Mouse (Mus musculus) adipocyte (in vitro differentiated cells): ENCODE results near the gene Kif2a.
"Not testable (repeated sequence)": the region's sequence is repeated elsewhere in the genome, so short reads cannot be mapped to it uniquely, and the experiment has no call there.

Source experiments
- DNase-seq: peaks from one replicate; pipeline ENCODE4 v3.0.0-alpha.2; 2016; ENCODE audit warnings: low spot score

The Kif2a gene

DNA sequence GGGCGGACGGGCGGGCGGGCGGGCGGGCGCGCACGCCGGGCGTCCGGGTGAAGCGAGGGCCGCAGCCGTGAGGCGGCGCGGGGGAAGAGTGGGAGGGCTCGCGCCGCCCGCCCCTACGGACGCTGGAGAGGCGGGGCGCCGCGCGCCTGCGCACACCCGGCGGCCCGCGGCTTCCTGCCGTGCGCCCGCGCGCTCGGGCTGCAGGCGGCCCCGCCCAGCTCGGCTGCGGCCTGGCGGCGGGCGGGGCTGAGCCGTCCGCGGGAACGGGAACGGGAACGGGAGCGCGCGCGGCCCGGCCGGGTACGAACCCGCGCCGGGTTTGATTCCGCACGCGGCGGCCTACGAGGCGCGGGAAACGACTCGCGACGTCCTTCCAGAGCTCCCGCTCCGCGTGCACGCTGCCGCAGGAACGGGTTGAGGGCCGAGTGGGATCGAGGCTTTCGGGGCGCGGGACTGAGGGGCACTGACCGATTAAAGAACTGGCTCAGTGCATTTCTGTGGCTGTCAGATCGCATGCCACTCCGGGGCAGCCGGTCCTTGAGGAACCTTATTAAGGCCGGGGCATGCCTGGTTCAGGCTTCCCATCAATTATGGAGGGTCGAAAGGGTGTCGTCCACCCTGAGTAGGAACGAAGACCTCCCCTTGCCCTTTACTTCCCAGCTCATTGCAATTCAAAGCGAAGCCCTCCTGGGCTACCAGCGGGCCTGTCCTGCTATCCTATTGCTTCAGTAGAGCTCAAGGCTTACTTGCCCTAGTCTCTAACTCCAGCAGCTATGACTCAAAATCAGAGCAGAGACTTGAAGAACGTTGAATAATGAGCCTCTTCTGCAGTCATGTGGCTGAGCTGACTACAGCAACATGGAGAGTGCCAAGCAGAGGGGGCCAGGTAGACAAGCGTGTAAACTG is 593 bp upstream of the Kif2a start:
- DNase-seq, result peak; percentile 73

DNA sequence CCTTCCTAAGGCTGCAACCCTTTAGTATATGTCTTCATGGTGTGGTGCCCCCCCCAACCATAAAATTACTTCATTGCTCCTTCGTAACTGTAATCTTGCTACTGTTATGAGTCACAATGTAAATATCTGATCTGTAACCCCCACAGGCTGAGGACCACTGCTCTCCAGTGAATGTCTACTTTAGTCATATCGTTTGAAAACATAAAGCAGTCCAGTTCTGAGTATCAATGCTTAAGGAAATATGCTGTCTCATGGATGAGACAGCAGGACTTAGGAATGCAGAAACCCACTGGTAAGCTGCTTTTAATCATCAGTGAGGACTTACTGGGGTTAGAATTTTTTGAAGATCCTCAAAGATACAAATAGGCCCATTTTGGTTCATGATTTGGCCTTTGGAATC is 2.5 kb downstream of the Kif2a start:
- no peak for DNase-seq

DNA sequence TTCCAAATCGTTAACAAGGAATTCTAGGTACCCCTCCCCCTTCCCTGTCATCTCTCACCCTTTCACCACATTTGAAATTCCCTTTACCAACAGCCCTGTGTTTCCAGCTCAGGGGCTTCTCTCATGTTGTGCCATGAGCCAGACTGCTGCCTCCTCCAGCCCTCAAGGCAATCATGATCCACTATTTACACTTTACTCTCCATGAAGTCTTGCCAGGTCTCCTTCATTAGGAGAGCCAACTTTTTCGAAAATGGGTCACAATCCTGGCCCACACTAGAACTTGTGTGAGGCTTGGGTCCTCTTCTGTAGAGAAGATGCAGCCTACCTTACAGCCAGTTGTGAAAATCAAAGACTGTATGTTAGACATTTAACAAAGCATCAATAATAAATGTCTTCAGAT is 8.0 kb downstream of the Kif2a start:
- DNase-seq, result peak; percentile 32

DNA sequence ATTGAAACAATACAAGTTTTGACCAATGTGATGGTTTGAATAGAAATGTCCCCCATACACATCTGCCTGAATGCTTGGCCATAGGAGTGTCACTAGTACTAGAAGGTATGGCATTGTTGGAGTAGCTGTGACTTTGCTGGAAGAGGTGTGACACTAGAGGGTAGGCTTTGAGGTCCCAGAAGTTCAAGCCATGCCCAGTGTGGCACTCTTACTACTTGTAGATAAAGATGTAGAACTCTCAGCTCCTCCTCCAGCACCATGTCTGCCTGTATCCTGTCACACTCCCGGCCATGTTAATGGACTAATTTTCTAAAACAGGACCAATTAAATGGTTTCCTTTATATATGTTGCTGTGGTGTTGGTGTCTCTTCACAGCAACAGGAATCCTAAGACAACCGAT is 10.3 kb downstream of the Kif2a start:
- no peak for DNase-seq

DNA sequence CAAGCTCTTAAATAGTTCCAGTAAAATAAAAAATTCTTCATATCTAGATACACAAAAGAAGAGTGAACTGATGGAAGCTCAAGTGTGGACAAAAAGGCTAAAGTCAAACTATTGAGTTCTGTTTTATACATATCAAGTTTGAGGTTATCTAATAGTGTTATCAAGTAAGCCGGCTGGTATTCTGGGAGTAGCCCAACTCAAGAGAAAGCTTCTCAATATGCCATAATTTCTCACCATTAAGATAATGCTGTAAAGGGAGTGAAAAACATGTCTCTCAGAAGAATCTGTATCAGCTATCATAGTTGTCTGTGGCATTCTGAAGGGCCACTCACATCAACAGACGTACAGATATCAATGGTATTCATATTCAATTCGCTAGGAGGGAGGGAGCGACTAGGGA is 13.8 kb downstream of the Kif2a start:
- no peak for DNase-seq

DNA sequence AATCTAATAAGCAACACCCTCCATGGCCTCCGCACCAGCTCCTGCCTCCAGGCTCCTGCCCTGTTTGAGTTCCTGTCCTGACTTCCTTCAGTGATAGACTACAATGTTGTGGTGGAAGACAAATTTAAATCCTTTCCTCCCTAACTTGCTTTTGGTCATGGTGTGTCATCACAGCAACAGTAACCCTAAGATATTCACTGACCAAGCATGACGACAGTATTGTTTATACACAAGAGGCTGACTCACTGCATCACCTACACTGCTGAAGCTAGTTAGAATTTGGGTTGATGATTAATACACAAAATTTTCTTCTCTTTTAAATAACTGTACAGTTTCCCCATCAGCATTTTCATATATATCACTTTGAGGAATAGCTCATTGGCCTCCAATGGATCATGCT is 18.7 kb downstream of the Kif2a start:
- no peak for DNase-seq

DNA sequence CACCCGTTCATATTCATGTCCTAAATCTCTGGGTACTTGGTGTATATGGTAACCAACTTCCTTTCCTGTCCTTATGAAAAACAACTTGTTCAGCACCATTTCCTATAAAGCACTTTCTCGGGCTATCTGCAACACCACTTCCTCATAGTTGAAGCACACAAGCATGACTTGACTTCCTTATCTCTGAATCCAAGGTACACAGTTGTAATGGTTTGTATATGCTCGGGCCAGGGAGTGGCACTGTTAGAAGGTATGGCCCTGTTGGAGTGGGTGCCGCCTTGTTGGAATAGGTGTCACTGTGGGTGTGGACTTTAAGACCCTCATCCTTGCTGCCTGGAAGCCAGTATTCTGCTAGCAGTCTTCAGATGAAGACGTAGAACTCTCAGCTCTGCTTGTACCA is 23.3 kb downstream of the Kif2a start:
- no peak for DNase-seq

DNA sequence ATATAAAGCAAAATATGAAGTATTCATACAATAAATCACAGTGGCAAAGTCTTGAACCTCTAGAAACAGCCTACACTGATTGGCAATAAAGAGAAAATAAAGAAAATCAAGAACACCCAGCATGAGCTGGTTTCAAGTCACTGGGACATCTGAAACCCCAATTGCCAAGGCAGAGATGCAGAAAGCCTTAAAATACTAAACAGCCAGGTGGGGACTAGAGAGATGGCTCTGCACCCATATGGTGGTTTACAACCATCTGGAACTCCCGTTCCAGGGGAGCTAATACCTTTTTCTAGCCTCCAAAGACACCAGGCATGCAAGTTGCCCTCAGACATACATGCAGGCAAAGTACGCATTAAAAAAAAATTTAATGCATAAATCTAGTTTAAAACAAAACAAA is 23.9 kb downstream of the Kif2a start:
- DNase-seq, result no peak

DNA sequence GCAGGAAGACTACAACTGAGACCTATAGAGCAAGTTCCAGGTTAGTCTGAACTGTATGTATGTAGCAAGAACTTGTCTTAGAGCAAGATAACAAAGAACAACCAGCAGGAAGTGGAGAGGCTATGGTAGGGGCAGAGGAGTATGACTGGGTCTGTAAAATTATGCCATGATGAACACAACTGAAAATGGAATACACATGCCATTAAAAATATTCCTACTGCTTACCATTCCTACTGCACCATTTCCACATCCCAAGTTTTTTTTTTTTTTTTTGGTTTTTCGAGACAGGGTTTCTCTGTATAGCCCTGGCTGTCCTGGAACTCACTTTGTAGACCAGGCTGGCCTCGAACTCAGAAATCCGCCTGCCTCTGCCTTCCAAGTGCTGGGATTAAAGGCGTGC is 24.4 kb downstream of the Kif2a start:
- DNase-seq, result not testable (repeated sequence)

DNA sequence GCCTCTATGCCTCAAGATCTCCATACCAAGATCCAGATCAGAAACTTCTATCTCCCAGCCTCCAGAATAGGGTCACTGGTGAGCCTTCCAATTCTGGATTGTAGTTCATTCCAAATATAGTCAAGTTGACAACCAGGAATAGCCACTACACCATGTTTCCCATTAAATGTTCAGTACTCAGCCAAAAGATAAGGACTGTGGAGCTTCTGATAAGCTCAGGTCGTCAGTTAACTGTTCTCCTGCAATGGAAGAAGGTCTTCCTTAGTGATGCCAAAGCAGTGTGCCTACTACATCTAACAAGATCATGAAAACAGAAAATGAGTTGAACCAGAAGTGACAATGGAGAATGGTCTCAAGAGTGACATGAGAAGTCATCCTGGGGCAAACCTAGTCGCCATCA is 25.0 kb downstream of the Kif2a start:
- no peak for DNase-seq

DNA sequence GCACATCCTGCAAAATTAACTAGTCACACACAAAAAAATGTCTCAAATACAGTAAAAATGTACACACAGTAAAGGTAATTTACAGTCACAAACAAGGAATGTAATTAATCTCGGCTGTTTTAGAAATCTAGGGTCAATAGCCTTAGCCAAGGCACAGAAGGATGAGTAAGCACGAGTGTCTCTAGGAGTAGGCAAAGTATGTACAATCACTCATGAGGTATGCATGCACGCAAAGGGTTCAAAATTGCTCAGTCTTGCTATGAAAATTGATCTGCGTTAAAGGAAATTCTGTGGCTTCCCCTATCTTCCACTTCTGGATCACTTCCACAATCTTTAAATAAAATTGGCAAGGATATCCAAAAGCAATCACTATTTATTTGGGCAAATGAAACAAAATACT is 60.4 kb downstream of the Kif2a start:
- DNase-seq, result no peak

DNA sequence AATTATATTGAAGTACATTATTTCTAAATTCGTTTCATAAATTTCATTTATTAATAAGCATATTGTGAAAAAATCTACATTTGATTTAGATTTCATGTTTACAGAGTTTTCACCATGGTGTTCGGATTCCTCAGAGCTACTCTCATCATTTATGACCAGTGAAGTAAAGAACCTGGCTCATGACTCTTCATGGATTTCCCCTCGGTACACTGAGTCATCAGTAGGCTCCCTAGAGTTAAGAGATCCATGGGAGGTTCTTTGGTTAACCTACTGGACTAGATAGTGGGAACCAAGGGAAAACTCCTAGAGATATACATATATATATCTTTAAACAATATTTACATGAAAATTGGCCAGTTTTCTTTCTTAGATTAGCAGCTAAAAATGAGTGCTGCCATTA is 61.4 kb downstream of the Kif2a start:
- no peak for DNase-seq

DNA sequence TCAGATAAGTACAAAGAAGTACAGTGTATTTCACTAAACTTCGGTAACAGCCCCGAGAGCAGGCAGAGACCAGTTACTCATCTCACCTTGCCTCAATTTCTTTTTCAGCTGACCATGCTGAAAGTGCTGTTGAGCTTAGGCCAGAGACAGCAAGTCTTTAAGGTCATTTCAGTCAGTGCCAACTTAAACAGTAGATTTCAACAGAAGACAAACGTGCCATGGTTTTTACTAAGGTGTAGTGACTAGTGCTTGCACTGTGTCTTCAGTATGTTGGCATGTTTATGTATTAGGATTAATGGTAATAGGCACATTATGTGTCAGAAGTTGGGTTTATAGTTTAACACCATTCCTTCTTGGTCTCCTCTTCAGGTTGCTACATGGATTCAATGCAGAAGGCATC is 63.6 kb downstream of the Kif2a start:
- no peak for DNase-seq

DNA sequence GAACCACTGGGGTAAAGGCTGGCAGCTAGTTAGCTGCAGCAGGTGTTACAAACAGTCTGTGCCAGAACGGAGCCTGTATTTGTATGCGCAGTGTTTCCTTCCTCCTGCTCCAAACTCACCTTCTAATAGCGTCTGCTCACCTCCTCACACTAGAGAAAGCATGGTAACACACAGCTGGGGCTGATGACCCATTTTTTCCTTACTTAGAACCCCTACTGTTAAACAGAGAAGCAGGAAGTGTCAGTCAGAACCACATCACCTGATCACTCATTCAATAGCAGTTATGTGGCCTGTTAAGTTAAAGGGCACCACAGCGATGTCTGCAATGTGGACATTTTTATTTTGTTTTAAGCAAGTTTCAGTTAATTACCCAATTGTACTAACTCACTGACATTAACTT is 64.4 kb downstream of the Kif2a start:
- no peak for DNase-seq

DNA sequence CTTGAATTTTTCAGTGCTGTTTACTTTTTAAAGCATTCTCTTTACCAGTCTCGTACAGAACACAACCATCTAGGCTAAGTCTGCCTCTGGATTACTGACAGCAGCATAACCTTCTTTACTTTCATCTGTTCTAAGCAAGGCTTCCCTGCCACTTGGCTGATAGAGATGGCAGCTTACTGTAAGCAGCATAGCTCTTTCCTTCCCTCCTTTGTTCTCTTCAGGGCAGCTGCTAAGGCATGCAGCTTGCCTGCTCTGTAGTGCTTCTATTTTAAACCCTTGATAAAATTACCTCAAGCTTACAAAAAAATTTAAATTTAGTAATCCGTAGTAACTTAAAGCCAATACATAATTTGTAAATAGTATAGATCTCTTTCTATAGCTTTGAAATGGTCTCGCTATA is 67.0 kb downstream of the Kif2a start:
- DNase-seq, result no peak

DNA sequence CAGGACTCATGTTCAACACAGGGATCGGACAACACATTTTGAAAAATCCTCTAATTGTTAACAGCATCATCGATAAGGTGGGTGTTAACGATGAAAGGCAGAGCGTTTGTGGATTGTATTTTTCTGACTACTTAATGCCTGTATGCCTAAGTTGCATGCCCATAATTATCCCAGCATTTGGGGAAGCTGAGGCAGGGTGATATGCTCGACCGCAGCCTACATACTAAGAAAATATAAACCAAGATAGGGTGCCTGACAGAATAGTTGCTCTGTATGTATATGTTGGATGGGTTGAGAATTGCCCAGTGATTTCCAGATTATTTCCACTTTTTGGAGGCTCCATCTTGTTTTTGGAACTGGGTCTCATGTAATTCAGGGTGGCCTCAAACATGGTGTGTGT is 74.3 kb downstream of the Kif2a start:
- DNase-seq, result no peak

DNA sequence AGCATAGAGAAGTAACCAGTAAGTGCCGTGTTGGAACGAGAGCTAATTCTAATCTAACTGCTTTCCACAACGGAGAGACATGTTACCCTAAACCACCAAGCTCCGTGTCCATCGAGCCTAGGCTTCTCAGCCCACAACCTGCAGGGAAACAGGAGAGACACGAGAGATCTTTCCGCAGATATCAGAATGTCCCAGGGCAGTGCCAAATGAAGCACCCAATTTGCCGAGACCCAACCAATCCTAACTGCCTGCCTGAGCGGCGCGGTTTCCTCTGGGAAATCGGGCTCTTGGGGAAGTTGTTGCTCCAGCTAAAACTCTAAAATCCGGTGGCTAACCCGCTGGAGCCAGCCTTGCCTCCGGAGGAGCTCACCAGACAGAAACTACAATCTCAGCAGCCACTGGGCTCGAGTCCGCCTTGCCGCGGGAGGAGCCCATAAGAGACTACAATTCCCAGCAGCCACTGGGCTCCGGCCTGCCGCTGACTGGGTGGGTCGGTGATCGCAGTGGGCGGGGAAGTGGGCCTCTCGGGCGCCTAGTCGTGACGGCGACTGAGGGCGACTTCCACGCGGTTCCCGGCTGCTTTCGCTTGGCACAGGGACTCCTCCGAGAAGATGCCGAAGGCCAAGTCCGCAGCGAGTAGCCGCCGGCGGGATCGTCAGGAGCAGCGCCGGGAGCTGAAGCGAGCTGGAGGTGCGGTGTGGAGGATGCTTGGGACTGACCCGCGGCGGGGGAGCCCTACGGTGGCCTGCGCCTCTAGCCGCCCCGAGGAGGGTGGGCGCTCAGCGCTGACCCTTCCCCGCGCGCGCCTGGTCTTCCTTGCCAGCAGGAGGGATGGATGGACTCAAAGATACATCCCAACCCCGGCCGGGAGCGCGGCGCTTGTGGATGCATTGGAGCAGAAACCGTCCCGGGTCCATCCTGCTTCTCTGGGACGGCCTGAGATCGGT is 75.1 kb downstream of the Kif2a start, which contains the start of gene Dimt1:
TSS of gene Dimt1 (plus strand) at position 534 of the 947 bp plus-strand sequence.
- DNase-seq, result peak; percentile 92

DNA sequence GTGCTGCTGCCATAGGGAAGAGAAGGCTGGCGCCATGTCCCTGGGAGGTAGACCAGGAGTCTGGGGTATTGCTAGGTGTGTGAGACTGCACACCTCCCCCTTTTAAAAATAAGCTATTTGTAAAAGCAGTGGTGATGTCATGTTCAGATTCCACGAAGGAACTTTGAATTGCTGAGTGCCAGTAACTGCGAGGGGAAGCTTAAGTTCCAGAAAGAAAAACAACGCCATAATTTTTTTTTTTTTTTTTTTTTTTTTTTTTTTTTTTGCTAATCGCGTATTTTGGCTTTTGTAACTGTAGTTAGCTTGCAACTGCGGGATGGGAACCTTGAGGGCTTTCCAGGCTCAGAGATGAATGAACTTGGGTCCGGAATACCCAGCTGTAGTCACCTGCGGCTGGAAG is 76.4 kb downstream of the Kif2a start:
- no peak for DNase-seq

DNA sequence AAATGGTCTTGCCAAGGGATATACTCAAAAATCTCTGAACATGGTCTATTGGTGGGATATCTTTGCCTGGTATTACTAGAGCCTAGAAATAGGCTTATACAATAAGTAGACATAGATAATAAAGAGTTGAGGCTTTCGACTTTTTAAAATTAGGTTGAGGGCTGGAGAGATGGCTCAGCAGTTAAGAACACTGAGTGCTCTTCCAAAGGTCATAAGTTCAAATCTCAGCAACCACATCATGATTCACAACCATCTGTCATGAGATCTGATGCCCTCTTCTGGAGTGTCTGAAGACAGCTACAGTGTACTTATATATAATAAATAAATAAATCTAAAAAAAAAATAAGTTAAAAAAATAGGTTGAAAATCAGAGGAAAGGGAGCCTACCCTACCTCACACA is 79.2 kb downstream of the Kif2a start:
- no peak for DNase-seq

DNA sequence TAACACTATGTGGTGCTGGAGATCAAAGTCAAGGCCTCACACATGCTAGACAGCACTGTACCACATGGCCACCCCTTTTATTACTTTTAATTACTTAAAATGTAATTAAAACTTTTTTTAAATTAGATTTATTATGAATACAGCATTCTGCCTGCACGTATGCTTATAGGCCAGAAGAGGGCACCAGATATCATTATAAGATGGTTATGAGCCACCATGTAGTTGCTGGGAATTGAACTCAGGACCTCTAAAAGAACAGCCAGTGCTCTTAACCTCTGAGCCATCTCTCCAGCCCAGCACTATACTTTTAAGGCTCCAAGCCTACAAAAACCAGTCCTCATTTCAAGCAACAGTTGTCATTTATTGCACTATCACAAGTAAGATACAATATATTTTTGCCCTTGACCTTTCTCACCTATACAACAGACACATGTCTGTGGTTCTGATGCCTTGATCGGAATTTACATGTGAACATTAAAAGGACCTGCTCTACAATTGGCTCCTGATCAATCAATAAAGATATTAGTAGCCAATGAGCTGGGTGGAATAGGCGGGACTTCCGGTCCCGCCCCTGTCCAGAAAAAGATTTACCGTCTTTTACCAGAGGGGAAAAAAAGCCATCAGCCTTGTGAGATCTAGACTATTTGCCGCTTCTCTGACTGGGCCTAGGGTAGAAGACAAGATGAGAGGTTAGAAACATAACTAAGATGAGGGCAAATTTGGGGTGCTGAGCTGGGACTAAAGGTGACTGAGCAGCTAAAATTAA is 80.5 kb downstream of the Kif2a start:
- no peak for DNase-seq

DNA sequence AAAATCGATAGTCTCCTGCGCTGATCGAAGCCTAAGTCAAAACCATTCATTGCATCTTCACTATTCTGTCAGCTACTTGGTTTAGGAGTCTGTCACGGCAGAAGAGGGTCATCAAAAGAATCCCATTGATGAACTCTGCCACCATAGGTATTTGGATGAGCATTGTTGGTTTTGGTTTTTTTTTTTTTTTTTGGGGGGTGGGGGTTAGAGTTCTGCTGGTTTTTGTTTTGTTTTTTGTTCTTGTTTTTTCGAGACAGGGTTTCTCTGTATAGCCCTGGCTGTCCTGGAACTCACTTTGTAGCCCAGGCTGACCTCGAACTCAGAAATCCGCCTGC is 84.8 kb downstream of the Kif2a start:
- DNase-seq, result no peak
